Mouse (Mus musculus): ENCODE measurements around the gene Afdn. TPM values are rescaled to one million over a fixed set of nuclear protein-coding genes. Genes with fewer than 3 reads are reported as not detected.
"Not testable (repeated sequence)": the region's sequence is repeated elsewhere in the genome, so short reads cannot be mapped to it uniquely, and the experiment has no call there.

Afdn gene
- total RNA-seq, 1 experiment, result 92.4 TPM

GRCm38 (mm10) chr17:13920771-13921170 is 160.4 kb downstream of the Afdn start:
- no peak for DNase-seq (ENCODE audit: low read depth, low spot score)
- no peaks in the 10 kb centered on the region for H3K9me3 ChIP-seq (ENCODE audit: control insufficient read depth, insufficient read depth, low read depth, low read length)
- H3K27ac ChIP-seq (ENCODE audit: insufficient read depth, low read depth, low read length, poor library complexity, severe bottlenecking), result no peak overlapping the region
- no peaks in the 10 kb centered on the region; a peak in 1 of 4 replicates for H3K4me1 ChIP-seq (ENCODE audit: control insufficient read depth in 2 of 2, insufficient read depth in 2 of 2, low read length in 2 of 2, poor library complexity in 1 of 2)
- H3K4me3 ChIP-seq (ENCODE audit: insufficient read depth in 1 of 2, low read depth in 1 of 2, low read length in 2 of 2, poor library complexity in 1 of 2, severe bottlenecking in 1 of 2), result no peak overlapping the region
- no peaks in the 10 kb centered on the region for H3K36me3 ChIP-seq (ENCODE audit: control insufficient read depth, insufficient read depth, low read length, poor library complexity, severe bottlenecking)
- in situ Hi-C loops (cut with MboI; ENCODE audit: low sequenced_read_pairs in 2 of 2, unreplicated experiment in 2 of 2), result no loop called here
- H3K9ac ChIP-seq (ENCODE audit: insufficient read depth, low read depth, low read length, poor library complexity, severe bottlenecking), result no peak overlapping the region
- TF ChIP-seq ZNF384 (IDR thresholded peaks at IDR 0.05; ENCODE audit: low read depth, low read length) (no peak), ZC3H11A (IDR thresholded peaks at IDR 0.05; ENCODE audit: borderline replicate concordance, low read depth, low read length) (no peak), MAFK (IDR thresholded peaks at IDR 0.05; ENCODE audit: insufficient read depth, low read depth, low read length) (no peak), CHD2 (IDR thresholded peaks at IDR 0.05; ENCODE audit: low read depth, low read length) (no peak), HCFC1 (IDR thresholded peaks at IDR 0.05; ENCODE audit: borderline replicate concordance, insufficient read depth, low read length) (no peak)

GRCm38 (mm10) chr17:13923418-13923817 is 163.1 kb downstream of the Afdn start:
- DNase-seq (ENCODE audit: low read depth, low spot score), result no peak
- in situ Hi-C loops (cut with MboI; ENCODE audit: low sequenced_read_pairs in 2 of 2, unreplicated experiment in 2 of 2), result no loop called here
- TF ChIP-seq ZC3H11A (IDR thresholded peaks at IDR 0.05; ENCODE audit: borderline replicate concordance, low read depth, low read length), result no peak
- TF ChIP-seq HCFC1 (IDR thresholded peaks at IDR 0.05; ENCODE audit: borderline replicate concordance, insufficient read depth, low read length), result no peak
- TF ChIP-seq CHD2 (IDR thresholded peaks at IDR 0.05; ENCODE audit: low read depth, low read length), result no peak
- TF ChIP-seq MAFK (IDR thresholded peaks at IDR 0.05; ENCODE audit: insufficient read depth, low read depth, low read length), result no peak
- TF ChIP-seq ZNF384 (IDR thresholded peaks at IDR 0.05; ENCODE audit: low read depth, low read length), result no peak
- Histone ChIP-seq H3K36me3 (ENCODE audit: control insufficient read depth, insufficient read depth, low read length, poor library complexity, severe bottlenecking) (no peaks in the 10 kb centered on the region), H3K9ac (ENCODE audit: insufficient read depth, low read depth, low read length, poor library complexity, severe bottlenecking) (no peak overlapping the region), H3K9me3 (ENCODE audit: control insufficient read depth, insufficient read depth, low read depth, low read length) (no peaks in the 10 kb centered on the region), H3K4me1 (ENCODE audit: control insufficient read depth in 2 of 2, insufficient read depth in 2 of 2, low read length in 2 of 2, poor library complexity in 1 of 2) (no peaks in the 10 kb centered on the region; a peak in 1 of 4 replicates), H3K27ac (ENCODE audit: insufficient read depth, low read depth, low read length, poor library complexity, severe bottlenecking) (no peak overlapping the region), H3K4me3 (ENCODE audit: insufficient read depth in 1 of 2, low read depth in 1 of 2, low read length in 2 of 2, poor library complexity in 1 of 2, severe bottlenecking in 1 of 2) (no peak overlapping the region)

- Histone ChIP-seq H3K4me3 (ENCODE audit: insufficient read depth in 1 of 2, low read depth in 1 of 2, low read length in 2 of 2, poor library complexity in 1 of 2, severe bottlenecking in 1 of 2) (no peak overlapping the region), H3K36me3 (ENCODE audit: control insufficient read depth, insufficient read depth, low read length, poor library complexity, severe bottlenecking) (no peaks in the 10 kb centered on the region), H3K27ac (ENCODE audit: insufficient read depth, low read depth, low read length, poor library complexity, severe bottlenecking) (no peak overlapping the region), H3K9ac (ENCODE audit: insufficient read depth, low read depth, low read length, poor library complexity, severe bottlenecking) (no peak overlapping the region), H3K9me3 (ENCODE audit: control insufficient read depth, insufficient read depth, low read depth, low read length) (no peaks in the 10 kb centered on the region), H3K4me1 (ENCODE audit: control insufficient read depth in 2 of 2, insufficient read depth in 2 of 2, low read length in 2 of 2, poor library complexity in 1 of 2) (no peaks in the 10 kb centered on the region; a peak in 1 of 4 replicates)
- DNase-seq (ENCODE audit: low read depth, low spot score), result no peak
- in situ Hi-C loops (cut with MboI; ENCODE audit: low sequenced_read_pairs in 2 of 2, unreplicated experiment in 2 of 2), result no loop called here
- TF ChIP-seq ZC3H11A (IDR thresholded peaks at IDR 0.05; ENCODE audit: borderline replicate concordance, low read depth, low read length) (no peak), CHD2 (IDR thresholded peaks at IDR 0.05; ENCODE audit: low read depth, low read length) (no peak), MAFK (IDR thresholded peaks at IDR 0.05; ENCODE audit: insufficient read depth, low read depth, low read length) (no peak), ZNF384 (IDR thresholded peaks at IDR 0.05; ENCODE audit: low read depth, low read length) (no peak)
Observed at GRCm38 (mm10) chr17:13924588-13924987, 164.2 kb downstream of the Afdn start.

DNA sequence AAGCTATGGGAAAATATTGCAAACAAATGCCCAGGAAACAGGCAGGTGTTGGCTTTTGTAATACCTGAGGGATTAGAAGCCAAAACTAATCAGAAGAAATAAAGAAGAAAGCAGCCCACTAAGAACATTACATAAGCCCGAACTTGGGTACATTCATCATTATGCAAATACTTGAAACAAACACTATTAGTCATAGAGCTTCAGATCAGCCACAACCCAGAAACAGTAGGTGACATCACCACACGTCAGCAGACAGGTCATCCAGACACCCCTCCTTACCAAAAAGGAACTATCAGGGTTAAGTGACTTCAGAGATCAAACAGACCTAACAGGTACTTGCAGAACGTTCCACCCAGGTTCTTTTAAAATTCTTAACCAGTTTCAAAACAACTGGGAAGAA is 165.6 kb downstream of the Afdn start:
- H3K36me3 ChIP-seq (ENCODE audit: control insufficient read depth, insufficient read depth, low read length, poor library complexity, severe bottlenecking), result no peaks in the 10 kb centered on the region
- no peak overlapping the region for H3K27ac ChIP-seq (ENCODE audit: insufficient read depth, low read depth, low read length, poor library complexity, severe bottlenecking)
- no peaks in the 10 kb centered on the region; a peak in 1 of 4 replicates for H3K4me1 ChIP-seq (ENCODE audit: control insufficient read depth in 2 of 2, insufficient read depth in 2 of 2, low read length in 2 of 2, poor library complexity in 1 of 2)
- TF ChIP-seq HCFC1 (IDR thresholded peaks at IDR 0.05; ENCODE audit: borderline replicate concordance, insufficient read depth, low read length), result no peak
- no peak for TF ChIP-seq ZNF384 (IDR thresholded peaks at IDR 0.05; ENCODE audit: low read depth, low read length)
- no peak for TF ChIP-seq MAFK (IDR thresholded peaks at IDR 0.05; ENCODE audit: insufficient read depth, low read depth, low read length)
- TF ChIP-seq ZC3H11A (IDR thresholded peaks at IDR 0.05; ENCODE audit: borderline replicate concordance, low read depth, low read length), result no peak
- no peak for TF ChIP-seq CHD2 (IDR thresholded peaks at IDR 0.05; ENCODE audit: low read depth, low read length)
- in situ Hi-C loops (cut with MboI; ENCODE audit: low sequenced_read_pairs in 2 of 2, unreplicated experiment in 2 of 2), result no loop called here
- no peak overlapping the region for H3K9ac ChIP-seq (ENCODE audit: insufficient read depth, low read depth, low read length, poor library complexity, severe bottlenecking)
- H3K9me3 ChIP-seq (ENCODE audit: control insufficient read depth, insufficient read depth, low read depth, low read length), result no peaks in the 10 kb centered on the region
- no peak overlapping the region for H3K4me3 ChIP-seq (ENCODE audit: insufficient read depth in 1 of 2, low read depth in 1 of 2, low read length in 2 of 2, poor library complexity in 1 of 2, severe bottlenecking in 1 of 2)
- no peak for DNase-seq (ENCODE audit: low read depth, low spot score)

DNA sequence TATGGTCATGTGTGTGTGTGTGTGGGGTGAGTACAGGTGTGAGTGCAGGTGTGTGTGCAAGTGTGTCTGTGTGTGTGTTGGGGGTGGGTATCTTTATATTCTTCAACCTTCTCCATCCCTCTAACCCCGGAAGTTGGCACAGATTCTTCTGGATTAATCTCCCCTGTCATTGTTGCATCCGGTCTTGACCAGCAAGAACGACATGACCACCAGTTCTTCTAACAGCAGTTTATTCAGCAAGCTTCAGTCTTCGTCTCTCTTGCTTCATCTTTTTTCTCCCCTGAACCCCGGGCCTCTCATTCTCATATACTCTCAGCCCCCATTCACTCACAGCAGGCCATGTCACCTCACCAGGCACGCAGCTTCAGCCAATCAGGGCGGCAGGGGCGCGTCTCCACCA is 170.1 kb downstream of the Afdn start:
- Histone ChIP-seq H3K9me3 (ENCODE audit: control insufficient read depth, insufficient read depth, low read depth, low read length) (no peaks in the 10 kb centered on the region), H3K4me1 (ENCODE audit: control insufficient read depth in 2 of 2, insufficient read depth in 2 of 2, low read length in 2 of 2, poor library complexity in 1 of 2) (no peaks in the 10 kb centered on the region), H3K9ac (ENCODE audit: insufficient read depth, low read depth, low read length, poor library complexity, severe bottlenecking) (no peak overlapping the region), H3K36me3 (ENCODE audit: control insufficient read depth, insufficient read depth, low read length, poor library complexity, severe bottlenecking) (no peaks in the 10 kb centered on the region), H3K4me3 (ENCODE audit: insufficient read depth in 1 of 2, low read depth in 1 of 2, low read length in 2 of 2, poor library complexity in 1 of 2, severe bottlenecking in 1 of 2) (no peak overlapping the region), H3K27ac (ENCODE audit: insufficient read depth, low read depth, low read length, poor library complexity, severe bottlenecking) (no peak overlapping the region)
- TF ChIP-seq CHD2 (IDR thresholded peaks at IDR 0.05; ENCODE audit: low read depth, low read length) (no peak), MAFK (IDR thresholded peaks at IDR 0.05; ENCODE audit: insufficient read depth, low read depth, low read length) (no peak), ZNF384 (IDR thresholded peaks at IDR 0.05; ENCODE audit: low read depth, low read length) (no peak), ZC3H11A (IDR thresholded peaks at IDR 0.05; ENCODE audit: borderline replicate concordance, low read depth, low read length) (no peak), HCFC1 (IDR thresholded peaks at IDR 0.05; ENCODE audit: borderline replicate concordance, insufficient read depth, low read length) (no peak)
- no peak for DNase-seq (ENCODE audit: low read depth, low spot score)
- in situ Hi-C loops (cut with MboI; ENCODE audit: low sequenced_read_pairs in 2 of 2, unreplicated experiment in 2 of 2), result no loop called here

DNA sequence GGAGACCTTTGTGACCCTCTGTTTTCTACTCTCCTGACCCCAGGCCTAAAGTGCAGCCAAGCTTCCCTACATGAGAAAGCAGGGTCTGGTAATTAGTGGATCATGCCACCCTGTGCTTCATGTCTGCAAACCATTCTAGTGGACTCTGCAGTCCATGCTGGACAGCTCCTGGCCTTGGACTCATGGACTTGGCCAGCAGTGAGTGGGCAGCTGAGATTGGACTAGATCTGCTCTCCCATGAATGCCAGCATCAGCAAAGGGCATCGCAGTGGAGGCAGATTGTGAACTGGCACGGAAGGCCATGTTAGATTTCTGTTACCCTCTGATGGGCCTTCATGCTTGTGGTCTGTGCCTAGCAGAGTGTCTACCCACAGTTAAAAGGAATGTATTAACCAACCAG is 175.0 kb downstream of the Afdn start:
- in situ Hi-C loops (cut with MboI; ENCODE audit: low sequenced_read_pairs in 2 of 2, unreplicated experiment in 2 of 2); H3K9me3 ChIP-seq (ENCODE audit: control insufficient read depth, insufficient read depth, low read depth, low read length); H3K36me3 ChIP-seq (ENCODE audit: control insufficient read depth, insufficient read depth, low read length, poor library complexity, severe bottlenecking); H3K27ac ChIP-seq (ENCODE audit: insufficient read depth, low read depth, low read length, poor library complexity, severe bottlenecking); H3K9ac ChIP-seq (ENCODE audit: insufficient read depth, low read depth, low read length, poor library complexity, severe bottlenecking); DNase-seq (ENCODE audit: low read depth, low spot score); H3K4me3 ChIP-seq (ENCODE audit: insufficient read depth in 1 of 2, low read depth in 1 of 2, low read length in 2 of 2, poor library complexity in 1 of 2, severe bottlenecking in 1 of 2); H3K4me1 ChIP-seq (ENCODE audit: control insufficient read depth in 2 of 2, insufficient read depth in 2 of 2, low read length in 2 of 2, poor library complexity in 1 of 2): not testable (repeated sequence)

All from ES-E14 (cell line).